Mouse (Mus musculus) heart, embryonic 11.5 days (tissue): ENCODE measurements at regions not wholly inside any gene's neighbourhood (a gene's known extent, or its start where the extent isn't known, plus 50 kb on each side); places are given as distances from the start of the nearest gene placed in this dataset.
A peak's percentile ranks its signal among the peaks of the same experiment; 100 is the strongest.

Experiments
- ATAC-seq: fragments of 200-750 bp; cut with Nextera tagmentation; replicated peaks from 2 replicates; pipeline ENCODE4 v1.8.0; 2017; ENCODE audit warnings: moderate library complexity; ENCODE audit not compliant: insufficient number of reproducible peaks, low FRiP score, low TSS enrichment
- H3K27ac ChIP-seq: fragments of 300-500 bp; sonication (generic); 2 replicates; pipeline ENCODE4 v1.5.1; 2014; ENCODE audit warnings: mild to moderate bottlenecking, low read depth, low read length
- H3K27me3 ChIP-seq: fragments of 300-500 bp; sonication (generic); 2 replicates; pipeline ENCODE4 v1.6.1; 2014; ENCODE audit warnings: mild to moderate bottlenecking, low read length, mixed read lengths; ENCODE audit not compliant: control insufficient read depth, insufficient read depth
- H3K36me3 ChIP-seq: fragments of 300-500 bp; sonication (generic); 2 replicates; pipeline ENCODE4 v1.6.1; 2014; ENCODE audit warnings: mild to moderate bottlenecking, low read length, moderate library complexity, mixed read lengths; ENCODE audit not compliant: control insufficient read depth, insufficient read depth
- H3K4me1 ChIP-seq: fragments of 300-500 bp; sonication (generic); 2 replicates; pipeline ENCODE4 v1.6.1; 2014; ENCODE audit warnings: low read length; ENCODE audit not compliant: control insufficient read depth, insufficient read depth
- H3K4me2 ChIP-seq: fragments of 300-500 bp; sonication (generic); 2 replicates; pipeline ENCODE4 v1.6.1; 2014; ENCODE audit warnings: mild to moderate bottlenecking, moderate library complexity
- H3K4me3 ChIP-seq: fragments of 300-500 bp; sonication (generic); 2 replicates; pipeline ENCODE4 v1.5.1; 2014; ENCODE audit warnings: low read depth, low read length
- H3K9ac ChIP-seq: fragments of 300-500 bp; sonication (generic); 2 replicates; pipeline ENCODE4 v1.6.1; 2014; ENCODE audit warnings: mild to moderate bottlenecking, low read depth, low read length, moderate library complexity
- H3K9me3 ChIP-seq: fragments of 300-500 bp; sonication (generic); replicated peaks from 2 replicates; pipeline ENCODE4 v1.6.1; 2016; ENCODE audit warnings: low read length; ENCODE audit not compliant: control insufficient read depth
- WGBS: fragments of 180-500 bp; shearing (Covaris S2); extraction: QIAGEN DNeasy Blood & Tissue Kit; methylation state at CpG from one replicate; pipeline ENCODE4 v1.1.7; 2014; ENCODE audit not compliant: insufficient replicate concordance; 5-methylcytosine and 5-hydroxymethylcytosine counted together

GRCm38 (mm10) chr2:148184801-148185212 is 138.0 kb upstream of the Foxa2 start:
- Histone ChIP-seq H3K4me2 (no peak overlapping the region), H3K4me1 (peaks cover 11% of the 10 kb centered on the region; the same call in 1 of the 2 replicates), H3K27ac (no peak overlapping the region), H3K36me3 (no peaks in the 10 kb centered on the region), H3K4me3 (no peak overlapping the region), H3K9ac (no peak overlapping the region), H3K9me3 (no peaks in the 10 kb centered on the region), H3K27me3 (no peaks in the 10 kb centered on the region)
- 0 out of 2 replicates have a peak, but pooled peaks have one; percentile 21 for ATAC-seq
- 52% methylated on average over 5 of the region's 5 CpGs for WGBS

- H3K27ac ChIP-seq = no peak overlapping the region
- ATAC-seq = no peak
- 76% methylated on average over 7 of the region's 7 CpGs for WGBS
These were observed 139.7 kb upstream of the Foxa2 start for GRCm38 (mm10) chr2:148186363-148186991.

GRCm38 (mm10) chr2:148188865-148189264 is 142.1 kb upstream of the Foxa2 start:
- no peak for ATAC-seq

More at GRCm38 (mm10) chr2:148186363-148186991, 139.7 kb upstream of the Foxa2 start:
- Histone ChIP-seq H3K9me3 (no peaks in the 10 kb centered on the region), H3K4me2 (no peak overlapping the region), H3K27me3 (peaks cover 6% of the 10 kb centered on the region), H3K36me3 (no peaks in the 10 kb centered on the region), H3K9ac (no peak overlapping the region), H3K4me3 (no peak overlapping the region), H3K4me1 (peaks cover 11% of the 10 kb centered on the region; the same call in 1 of the 2 replicates)

GRCm38 (mm10) chr2:148189287-148189686 is 142.5 kb upstream of the Foxa2 start:
- 43% methylated on average over 5 of the region's 5 CpGs for WGBS
- no peak for ATAC-seq
- no peak overlapping the region for H3K4me3 ChIP-seq
- peaks cover 11% of the 10 kb centered on the region; the same call in 1 of the 2 replicates for H3K4me1 ChIP-seq
- no peak overlapping the region for H3K4me2 ChIP-seq
- peaks cover 10% of the 10 kb centered on the region for H3K27me3 ChIP-seq
- H3K36me3 ChIP-seq = no peaks in the 10 kb centered on the region
- no peak overlapping the region for H3K27ac ChIP-seq
- no peak overlapping the region for H3K9ac ChIP-seq
- H3K9me3 ChIP-seq = no peaks in the 10 kb centered on the region

More at GRCm38 (mm10) chr2:148188865-148189264, 142.1 kb upstream of the Foxa2 start:
- H3K9ac ChIP-seq = no peak overlapping the region
- H3K4me1 ChIP-seq = peaks cover 11% of the 10 kb centered on the region; the same call in 1 of the 2 replicates
- no peak overlapping the region for H3K27ac ChIP-seq
- peaks cover 10% of the 10 kb centered on the region for H3K27me3 ChIP-seq
- no peaks in the 10 kb centered on the region for H3K9me3 ChIP-seq
- H3K4me2 ChIP-seq = no peak overlapping the region
- WGBS = 15% methylated on average over 2 of the region's 2 CpGs
- H3K4me3 ChIP-seq = no peak overlapping the region
- no peaks in the 10 kb centered on the region for H3K36me3 ChIP-seq

GRCm38 (mm10) chr2:148192946-148193345 is 146.2 kb upstream of the Foxa2 start:
- Histone ChIP-seq H3K27ac (no peak overlapping the region), H3K4me2 (no peak overlapping the region), H3K9ac (no peak overlapping the region), H3K4me1 (peaks cover 8% of the 10 kb centered on the region; the same call in 1 of the 2 replicates), H3K9me3 (no peaks in the 10 kb centered on the region), H3K36me3 (no peaks in the 10 kb centered on the region), H3K27me3 (peaks cover 19% of the 10 kb centered on the region), H3K4me3 (no peak overlapping the region)
- no peak for ATAC-seq
- 36% methylated on average over 4 of the region's 4 CpGs for WGBS

GRCm38 (mm10) chr2:148197375-148198015 is 150.7 kb upstream of the Foxa2 start:
- Histone ChIP-seq H3K27ac (no peak overlapping the region), H3K4me2 (no peak overlapping the region), H3K4me1 (no peaks in the 10 kb centered on the region), H3K9me3 (no peaks in the 10 kb centered on the region), H3K27me3 (peaks cover 12% of the 10 kb centered on the region; the same call in 1 of the 2 replicates), H3K4me3 (no peak overlapping the region), H3K9ac (no peak overlapping the region), H3K36me3 (no peaks in the 10 kb centered on the region)
- 65% methylated on average over 7 of the region's 7 CpGs for WGBS
- no peak for ATAC-seq

GRCm38 (mm10) chr2:148206633-148207032 is 159.9 kb upstream of the Foxa2 start:
- Histone ChIP-seq H3K36me3 (no peaks in the 10 kb centered on the region), H3K4me3 (no peak overlapping the region), H3K9ac (no peak overlapping the region), H3K27me3 (no peaks in the 10 kb centered on the region), H3K4me2 (no peak overlapping the region), H3K9me3 (no peaks in the 10 kb centered on the region), H3K4me1 (no peaks in the 10 kb centered on the region), H3K27ac (no peak overlapping the region)
- WGBS = 27% methylated on average over 1 of the region's 1 CpGs
- ATAC-seq = no peak

GRCm38 (mm10) chr2:148210813-148211212 is 164.0 kb upstream of the Foxa2 start:
- no peak overlapping the region for H3K27ac ChIP-seq
- H3K4me3 ChIP-seq = no peak overlapping the region
- no peaks in the 10 kb centered on the region for H3K36me3 ChIP-seq
- H3K4me2 ChIP-seq = no peak overlapping the region
- H3K9ac ChIP-seq = no peak overlapping the region
- 64% methylated on average over 2 of the region's 2 CpGs for WGBS
- H3K27me3 ChIP-seq = no peaks in the 10 kb centered on the region
- no peaks in the 10 kb centered on the region for H3K4me1 ChIP-seq
- no peak for ATAC-seq
- H3K9me3 ChIP-seq = no peaks in the 10 kb centered on the region
